Mouse (Mus musculus) c-Kit-positive CD71-negative TER-119-negative erythroid progenitor cells, embryonic 14.5 days (primary cell): ENCODE data around the gene Cdca7.

Source experiments
- DNase-seq: peaks from one replicate; pipeline ENCODE4 v3.0.0-alpha.2; 2013; ENCODE audit warnings: low read depth

Cdca7 gene

GRCm38 (mm10) chr2:72493039-72493438, 17.1 kb downstream of the Cdca7 start:
- DNase-seq, result no peak

- no peak for DNase-seq
Observed at GRCm38 (mm10) chr2:72499074-72499721, 23.2 kb downstream of the Cdca7 start.

- no peak for DNase-seq
Observed at GRCm38 (mm10) chr2:72499782-72500411, 23.9 kb downstream of the Cdca7 start.

- no peak for DNase-seq
Observed at GRCm38 (mm10) chr2:72502041-72502813, 26.3 kb downstream of the Cdca7 start.

- DNase-seq, result no peak
Observed at GRCm38 (mm10) chr2:72503646-72504045, 27.7 kb downstream of the Cdca7 start.

- DNase-seq, result no peak
Observed at GRCm38 (mm10) chr2:72507855-72508635, 32.1 kb downstream of the Cdca7 start.

- no peak for DNase-seq
Observed at GRCm38 (mm10) chr2:72508891-72509290, 32.9 kb downstream of the Cdca7 start.

GRCm38 (mm10) chr2:72515526-72515925, 39.6 kb downstream of the Cdca7 start:
- no peak for DNase-seq

- DNase-seq, result peak; percentile 22
Observed at GRCm38 (mm10) chr2:72515971-72516719, 40.2 kb downstream of the Cdca7 start.

- no peak for DNase-seq
Observed at GRCm38 (mm10) chr2:72516720-72517089, 40.7 kb downstream of the Cdca7 start.

- DNase-seq, result no peak
Observed at GRCm38 (mm10) chr2:72524022-72524421, 48.1 kb downstream of the Cdca7 start.

- DNase-seq, result no peak
Observed at GRCm38 (mm10) chr2:72525556-72525955, 49.6 kb downstream of the Cdca7 start.

- no peak for DNase-seq
Observed at GRCm38 (mm10) chr2:72529026-72529357, 53.0 kb downstream of the Cdca7 start.

- no peak for DNase-seq
Observed at GRCm38 (mm10) chr2:72529358-72530319, 53.7 kb downstream of the Cdca7 start.

- DNase-seq, result no peak
Observed at GRCm38 (mm10) chr2:72535889-72536288, 59.9 kb downstream of the Cdca7 start.
